Mouse (Mus musculus): ENCODE results near the gene Irf1.
"Not testable (repeated sequence)": the region's sequence is repeated elsewhere in the genome, so short reads cannot be mapped to it uniquely, and the experiment has no call there.

Irf1 gene

DNA sequence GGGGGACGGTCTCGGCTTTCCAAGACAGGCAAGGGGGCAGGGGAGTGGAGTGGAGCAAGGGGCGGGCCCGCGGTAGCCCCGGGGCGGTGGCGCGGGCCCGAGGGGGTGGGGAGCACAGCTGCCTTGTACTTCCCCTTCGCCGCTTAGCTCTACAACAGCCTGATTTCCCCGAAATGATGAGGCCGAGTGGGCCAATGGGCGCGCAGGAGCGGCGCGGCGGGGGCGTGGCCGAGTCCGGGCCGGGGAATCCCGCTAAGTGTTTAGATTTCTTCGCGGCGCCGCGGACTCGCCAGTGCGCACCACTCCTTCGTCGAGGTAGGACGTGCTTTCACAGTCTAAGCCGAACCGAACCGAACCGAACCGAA, at the start of gene Irf1:
Gene Irf1, plus strand, starts transcription at position 255 of the 365 bp plus-strand sequence.
- DNase-seq (ENCODE audit: low spot score in 2 of 2), result peak in 1 of 2 experiments; percentile 93

GRCm38 (mm10) chr11:53720715-53721114, 49.1 kb upstream of the Irf1 start, which contains the start of gene Il5:
TSS of gene Il5 (plus strand) at chr11:53720794.
- DNase-seq (ENCODE audit: low spot score in 2 of 2), result no peak

GRCm38 (mm10) chr11:53731457-53731856, 38.4 kb upstream of the Irf1 start:
- DNase-seq (ENCODE audit: low spot score in 2 of 2), result no peak

DNA sequence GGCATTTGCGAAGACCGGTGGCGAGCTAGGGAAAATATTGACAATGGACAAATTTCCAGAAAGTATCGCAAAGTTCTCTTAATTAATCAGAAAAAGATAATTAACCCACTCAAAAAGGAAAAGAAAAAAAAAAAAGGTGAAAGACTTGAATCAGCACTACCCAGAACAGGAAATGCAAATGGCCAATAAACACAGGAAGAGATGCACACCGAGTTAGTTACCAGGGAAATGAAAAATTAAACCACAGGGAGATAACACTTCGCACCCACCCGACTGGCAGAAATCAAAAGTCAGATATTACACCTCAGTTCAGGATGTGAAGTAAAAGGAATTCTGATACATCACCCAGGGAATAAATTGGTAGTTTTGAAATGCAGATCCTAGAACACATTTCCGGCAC, 37.6 kb upstream of the Irf1 start:
- DNase-seq (ENCODE audit: low spot score in 2 of 2), result no peak

- DNase-seq (ENCODE audit: low spot score in 2 of 2), result no peak
These were observed 36.0 kb upstream of the Irf1 start for GRCm38 (mm10) chr11:53733824-53734223.

- DNase-seq (ENCODE audit: low spot score in 2 of 2), result no peak
These were observed 35.4 kb upstream of the Irf1 start for GRCm38 (mm10) chr11:53734431-53734830.

DNA sequence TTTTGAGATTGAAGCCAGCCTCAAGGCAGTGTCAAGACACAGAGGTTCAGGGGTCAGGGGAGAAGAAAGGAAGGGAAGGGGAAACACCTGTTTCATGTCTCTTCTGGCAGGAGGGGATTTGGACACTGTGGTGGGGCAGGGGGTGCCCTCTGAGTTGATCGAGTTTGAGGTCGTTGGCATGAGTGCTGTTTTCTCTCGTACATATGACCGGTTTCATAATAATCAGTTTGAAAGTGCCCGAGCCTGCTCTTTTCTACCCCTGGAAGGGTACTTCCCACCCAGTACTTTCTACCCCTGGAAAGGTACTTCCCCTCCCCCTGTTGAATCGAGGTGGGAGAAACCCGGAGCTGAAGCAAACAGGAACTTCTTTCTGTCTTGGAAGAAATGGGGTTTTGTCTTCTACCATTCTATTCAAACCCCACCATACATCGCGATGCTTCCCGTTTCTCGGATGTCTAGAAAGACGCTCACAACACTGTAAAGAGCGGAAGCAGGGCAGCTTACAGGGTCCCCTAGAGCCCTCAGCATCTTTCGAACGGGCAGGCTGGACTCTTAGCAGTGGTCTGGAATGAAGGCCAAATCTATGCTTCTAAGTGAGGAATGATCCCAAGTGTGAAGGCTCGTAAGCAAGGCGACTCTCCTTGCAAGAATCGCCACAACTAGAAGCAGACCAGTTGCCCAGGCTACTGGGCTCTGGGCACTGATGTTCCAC, 34.7 kb upstream of the Irf1 start:
- DNase-seq (ENCODE audit: low spot score in 2 of 2), result no peak

GRCm38 (mm10) chr11:53735682-53736245, 34.0 kb upstream of the Irf1 start:
- DNase-seq (ENCODE audit: low spot score in 2 of 2), result peak; percentile 25 to 44

- peak; percentile 49 to 57 for DNase-seq (ENCODE audit: low spot score in 2 of 2)
These were observed 32.8 kb upstream of the Irf1 start for GRCm38 (mm10) chr11:53736771-53737572.

GRCm38 (mm10) chr11:53737573-53737946, 32.3 kb upstream of the Irf1 start:
- DNase-seq (ENCODE audit: low spot score in 2 of 2), result peak in 1 of 2 experiments; percentile 40

DNA sequence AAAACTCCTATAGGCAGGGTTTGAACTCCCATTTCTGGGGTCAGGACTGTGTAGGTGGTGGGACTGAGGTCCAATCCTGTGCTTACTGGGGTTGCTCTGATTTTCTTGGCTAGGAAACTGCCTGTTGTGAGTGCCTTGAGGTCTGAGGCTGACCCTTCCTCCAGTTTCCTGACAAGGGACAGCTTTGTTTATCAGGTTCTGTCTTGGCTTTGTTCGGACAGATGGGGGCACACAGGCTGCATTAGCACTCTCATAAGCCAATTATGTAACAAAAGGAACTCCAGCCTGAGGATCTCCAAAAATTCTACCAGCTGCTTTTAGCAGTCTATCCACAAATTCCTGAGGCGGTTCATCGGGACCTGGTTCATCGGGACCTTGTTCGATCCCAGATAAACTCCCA, 27.5 kb upstream of the Irf1 start:
- no peak for DNase-seq (ENCODE audit: low spot score in 2 of 2)

- DNase-seq (ENCODE audit: low spot score in 2 of 2), result no peak
These were observed 24.6 kb upstream of the Irf1 start for GRCm38 (mm10) chr11:53745260-53745659.

DNA sequence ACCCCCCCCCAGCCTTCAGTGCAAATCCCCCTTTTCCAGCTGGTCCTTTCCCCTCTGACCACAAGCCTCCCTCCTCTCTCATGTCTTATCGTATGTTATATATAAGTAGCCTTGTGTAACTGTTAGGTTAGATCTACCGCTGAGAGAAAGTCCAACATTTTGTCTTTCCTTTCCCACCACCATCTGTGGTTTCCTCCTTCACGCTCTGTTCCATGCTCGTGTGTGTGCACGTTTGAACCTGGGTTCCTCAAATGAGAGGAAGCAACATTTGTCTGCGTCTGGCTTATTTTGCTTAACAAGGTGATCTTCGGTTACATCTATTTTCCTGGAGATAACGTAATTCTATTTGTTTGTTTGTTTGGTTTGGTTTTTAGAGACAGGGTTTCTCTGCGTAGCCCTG, 21.8 kb upstream of the Irf1 start:
- DNase-seq (ENCODE audit: low spot score in 2 of 2), result no peak

DNA sequence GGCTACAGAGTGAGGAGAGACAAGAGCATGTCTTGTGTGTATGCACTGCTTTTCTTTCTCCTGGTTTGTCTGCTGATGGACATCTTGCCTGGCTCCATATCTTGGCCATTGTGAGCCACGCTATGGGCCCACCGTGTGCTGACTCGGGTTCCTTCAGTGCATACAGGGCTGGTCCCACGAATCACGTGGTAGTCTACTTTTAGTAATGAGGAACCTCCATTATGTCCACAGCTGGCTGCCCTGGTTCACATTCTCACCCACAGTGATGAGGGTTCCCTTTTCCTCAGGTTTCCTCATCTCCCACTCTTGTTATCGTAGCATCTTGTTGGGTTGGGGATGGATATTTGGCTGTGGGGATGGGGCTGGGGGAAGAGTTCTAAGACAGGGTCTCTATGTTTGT, 21.2 kb upstream of the Irf1 start:
- no peak for DNase-seq (ENCODE audit: low spot score in 2 of 2)

GRCm38 (mm10) chr11:53749306-53749705, 20.5 kb upstream of the Irf1 start:
- no peak for DNase-seq (ENCODE audit: low spot score in 2 of 2)

- no peak for DNase-seq (ENCODE audit: low spot score in 2 of 2)
These were observed 20.0 kb upstream of the Irf1 start for GRCm38 (mm10) chr11:53749716-53750352.

GRCm38 (mm10) chr11:53755011-53755595, 14.7 kb upstream of the Irf1 start:
- DNase-seq (ENCODE audit: low spot score in 2 of 2), result no peak

DNA sequence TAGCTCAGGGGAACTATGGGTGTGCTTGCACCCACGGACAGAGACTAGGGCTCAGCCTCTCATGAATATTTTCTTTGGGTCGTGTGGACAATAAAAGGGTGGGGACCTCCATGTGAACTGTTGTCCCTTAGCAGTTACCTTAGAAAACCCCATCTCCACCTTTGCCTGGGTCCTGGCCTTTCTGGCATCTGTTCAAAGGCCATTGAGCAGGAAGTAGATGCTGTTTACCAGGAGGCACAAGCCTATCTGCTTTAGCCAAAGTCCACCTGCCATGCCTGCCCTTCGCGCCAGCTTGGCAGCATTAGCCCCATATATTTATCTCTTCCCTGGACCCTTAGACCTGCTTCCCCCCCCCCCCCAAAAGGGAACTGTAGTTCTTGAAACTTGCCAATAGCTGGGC, 12.2 kb upstream of the Irf1 start:
- no peak for DNase-seq (ENCODE audit: low spot score in 2 of 2)

GRCm38 (mm10) chr11:53758033-53758432, 11.8 kb upstream of the Irf1 start:
- DNase-seq (ENCODE audit: low spot score in 2 of 2), result not testable (repeated sequence)

DNA sequence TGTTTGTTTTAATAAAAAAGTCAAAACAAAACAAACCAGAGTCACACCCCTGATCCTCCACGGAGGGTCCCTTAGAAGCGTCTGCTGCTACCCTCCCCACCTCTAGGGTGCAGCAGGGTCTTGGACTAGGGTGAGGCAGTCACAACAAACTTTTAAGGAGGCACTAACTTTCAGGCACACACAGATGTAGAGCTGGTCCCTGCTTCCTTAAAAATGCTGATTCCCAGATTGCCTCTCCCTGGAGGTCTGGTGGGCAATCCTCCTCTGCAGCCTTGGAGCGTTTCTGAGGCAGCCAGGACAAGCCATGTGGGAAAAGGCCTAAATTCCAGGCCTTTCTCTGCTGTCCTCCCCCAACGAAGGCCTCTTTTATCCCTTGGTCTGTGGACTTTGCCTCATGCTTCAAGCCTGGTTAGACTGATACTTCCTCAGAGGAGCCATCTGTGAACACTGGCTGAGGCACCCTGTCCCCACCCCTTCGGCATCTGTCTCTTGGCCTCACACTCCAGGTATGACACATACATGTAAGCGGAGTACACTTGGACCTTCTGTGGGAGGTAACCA, 10.9 kb upstream of the Irf1 start:
- no peak for DNase-seq (ENCODE audit: low spot score in 2 of 2)

- no peak for DNase-seq (ENCODE audit: low spot score in 2 of 2)
These were observed 10.0 kb upstream of the Irf1 start for GRCm38 (mm10) chr11:53759545-53760406.
